ENCODE assay signal across 14 mouse cellular contexts in the genomic region with DNA sequence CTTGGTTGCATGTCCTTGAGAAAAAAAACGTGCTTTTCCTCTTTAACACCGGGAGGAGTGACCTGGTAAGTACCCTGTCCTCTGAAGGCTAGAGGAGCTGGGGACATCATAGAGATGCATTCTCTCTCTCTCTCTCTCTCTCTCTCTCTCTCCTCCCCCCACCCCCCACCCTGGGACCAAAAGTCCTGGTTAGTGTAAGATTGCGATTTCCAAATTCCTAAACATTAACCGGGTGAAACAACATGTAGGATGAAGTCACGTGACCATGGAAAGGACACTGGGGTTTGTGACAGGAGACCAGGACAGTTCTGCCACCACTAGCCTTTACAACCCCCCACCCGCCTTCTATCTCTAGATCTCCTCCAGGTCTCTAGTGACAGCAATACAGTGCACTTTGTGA. TPM values are rescaled to one million over a fixed set of nuclear protein-coding genes. Genes with fewer than 3 reads are reported as not detected.
DNase-seq lines count a peak whose midpoint lies in the region; ATAC-seq and TF ChIP-seq lines count a peak whose summit lies in the region.
"Had no signal": no experiment of that assay in that cellular context is flagged by ENCODE, and none has a peak within 500 bp of the region (broad histone marks: within the 10 kb centered on the region; RNA-seq: fewer than 3 reads in every experiment).

No protein-coding gene starts in this region.

- no peak for TF ChIP-seq CTCF in C2C12 (IDR thresholded peaks at IDR 0.05; ENCODE audit: control insufficient read depth, insufficient read depth, insufficient read length)
- no peak for TF ChIP-seq CTCF in left cerebral cortex, adult 2 months (IDR thresholded peaks at IDR 0.05)
- no peak for TF ChIP-seq CTCF in cerebellum, adult 2 months (IDR thresholded peaks at IDR 0.05; ENCODE audit: borderline replicate concordance, insufficient read depth, low read depth, low read length)

- H3K4me1 ChIP-seq in heart, embryonic 12.5 days (replicated peaks), result peaks cover 14% of the 10 kb centered on the region
- peaks cover 16% of the 10 kb centered on the region for H3K4me1 ChIP-seq in hindbrain, embryonic 15.5 days (replicated peaks)
- peaks cover 33% of the 10 kb centered on the region for H3K4me1 ChIP-seq in midbrain, embryonic 12.5 days
- H3K4me1 ChIP-seq in cerebellum, adult 2 months (ENCODE audit: control insufficient read depth, insufficient read depth, low read length), result no peaks in the 10 kb centered on the region

- no peaks in the 10 kb centered on the region for H3K79me2 ChIP-seq in C2C12 (ENCODE audit: control insufficient read depth, insufficient read depth)

- H3K4me2 ChIP-seq in heart, embryonic 12.5 days, result peak overlapping the region; percentile 56
- peak overlapping the region; percentile 26 for H3K4me2 ChIP-seq in hindbrain, embryonic 15.5 days
- H3K4me2 ChIP-seq in midbrain, embryonic 12.5 days (replicated peaks), result peak overlapping the region; percentile 34

- H3K4me3 ChIP-seq in heart, embryonic 12.5 days, result 0 out of 2 replicates have a peak overlapping the region, but pooled peaks have one; percentile 10
- H3K4me3 ChIP-seq in C2C12 (ENCODE audit: insufficient read depth, poor library complexity, severe bottlenecking), result no peak overlapping the region
- no peak overlapping the region for H3K4me3 ChIP-seq in hindbrain, embryonic 15.5 days
- no peak overlapping the region for H3K4me3 ChIP-seq in midbrain, embryonic 12.5 days
- no peak overlapping the region for H3K4me3 ChIP-seq in left cerebral cortex, adult 2 months
- no peak overlapping the region for H3K4me3 ChIP-seq in cerebellum, adult 2 months (replicated peaks; ENCODE audit: insufficient read depth, low read depth, low read length)
- H3K4me3 ChIP-seq: erythroblast, embryonic 14.5 days; gastrocnemius, adult 2 months; layer of hippocampus, adult 2 months had no signal

- H3K9me3 ChIP-seq in heart, embryonic 12.5 days (replicated peaks), result no peaks in the 10 kb centered on the region
- no peaks in the 10 kb centered on the region for H3K9me3 ChIP-seq in hindbrain, embryonic 15.5 days
- no peaks in the 10 kb centered on the region for H3K9me3 ChIP-seq in midbrain, embryonic 12.5 days

- WGBS in heart, embryonic 12.5 days, result 3% methylated on average over 6 of the region's 6 CpGs
- WGBS in hindbrain, embryonic 15.5 days, result 17% methylated on average over 6 of the region's 6 CpGs
- 8% methylated on average over 6 of the region's 6 CpGs for WGBS in midbrain, embryonic 12.5 days
- WGBS in cerebellum, adult 2 months, result 28% methylated on average over 6 of the region's 6 CpGs

- H3K27ac ChIP-seq in heart, embryonic 12.5 days (ENCODE audit: poor library complexity, severe bottlenecking), result no peak overlapping the region
- no peak overlapping the region for H3K27ac ChIP-seq in hindbrain, embryonic 15.5 days (replicated peaks)
- no peak overlapping the region for H3K27ac ChIP-seq in midbrain, embryonic 12.5 days (replicated peaks)
- no peak overlapping the region for H3K27ac ChIP-seq in left cerebral cortex, adult 2 months
- no peak overlapping the region for H3K27ac ChIP-seq in cerebellum, adult 2 months (ENCODE audit: insufficient read depth, low read length)
- H3K27ac ChIP-seq: gastrocnemius, adult 2 months; layer of hippocampus, adult 2 months had no signal

- peaks cover 6% of the 10 kb centered on the region; the same call in 1 of the 2 replicates for H3K27me3 ChIP-seq in heart, embryonic 12.5 days (replicated peaks)
- H3K27me3 ChIP-seq in C2C12 (ENCODE audit: control insufficient read depth, insufficient read depth, insufficient read length), result peaks cover 18% of the 10 kb centered on the region
- H3K27me3 ChIP-seq in hindbrain, embryonic 15.5 days, result no peaks in the 10 kb centered on the region
- no peaks in the 10 kb centered on the region for H3K27me3 ChIP-seq in midbrain, embryonic 12.5 days
- no peaks in the 10 kb centered on the region for H3K27me3 ChIP-seq in cerebellum, adult 2 months (ENCODE audit: control insufficient read depth, insufficient read depth, low read length)
- H3K27me3 ChIP-seq: Patski had no signal

- no peaks in the 10 kb centered on the region for H3K36me3 ChIP-seq in heart, embryonic 12.5 days
- no peaks in the 10 kb centered on the region for H3K36me3 ChIP-seq in C2C12 (ENCODE audit: control insufficient read depth, insufficient read depth)
- H3K36me3 ChIP-seq in hindbrain, embryonic 15.5 days, result no peaks in the 10 kb centered on the region
- no peaks in the 10 kb centered on the region for H3K36me3 ChIP-seq in midbrain, embryonic 12.5 days

- H3ac ChIP-seq in C2C12 (ENCODE audit: control insufficient read depth, insufficient read length, low read depth), result no peak overlapping the region

- H3K9ac ChIP-seq in heart, embryonic 12.5 days, result no peak overlapping the region
- no peak overlapping the region for H3K9ac ChIP-seq in hindbrain, embryonic 15.5 days
- H3K9ac ChIP-seq in midbrain, embryonic 12.5 days (replicated peaks), result no peak overlapping the region

- no peaks in the 10 kb centered on the region for H3K79me3 ChIP-seq in C2C12 (ENCODE audit: low read depth)

- DNase-seq in heart, postnatal 4 days, result no peak
- no peak for DNase-seq in left cerebral cortex, adult 2 months (ENCODE audit: extremely low spot score in 1 of 2, low spot score in 2 of 2)
- DNase-seq in cerebellum, adult 2 months, result no peak
- no peak for DNase-seq in urinary bladder, postnatal 4 days (ENCODE audit: low spot score in 2 of 2)
- DNase-seq: adrenal gland, postnatal 10 days; gastrocnemius, adult 2 months; spleen, adult 18-20 months had no signal

- intact Hi-C loops in left cerebral cortex, adult 2 months (cut with DNase I), result loop anchor here (2.0 kb wide), 1 partner anchor 16 kb away; no protein-coding TSS in a partner anchor

- ATAC-seq in heart, embryonic 12.5 days (ENCODE audit: insufficient number of reproducible peaks, low FRiP score), result no peak
- ATAC-seq in hindbrain, embryonic 15.5 days (ENCODE audit: low FRiP score, low read depth), result no peak
- ATAC-seq in midbrain, embryonic 12.5 days (ENCODE audit: low FRiP score, low read depth), result no peak
- ATAC-seq: Patski had no signal

- TF ChIP-seq POLR2A in cerebellum, adult 2 months (IDR thresholded peaks at IDR 0.05; ENCODE audit: borderline replicate concordance, insufficient read depth, low read length), result no peak

TF ChIP-seq in C2C12, 6 proteins besides CTCF, POLR2A, EP300 and RAD21:
- TF ChIP-seq MAX (IDR thresholded peaks at IDR 0.05) (no peak), MYOG (IDR thresholded peaks at IDR 0.05; ENCODE audit: control insufficient read depth, extremely low read depth, insufficient read length) (no peak), FOSL1 (IDR thresholded peaks at IDR 0.05; ENCODE audit: insufficient read depth, low read length, poor library complexity, severe bottlenecking) (no peak), USF1 (IDR thresholded peaks at IDR 0.05; ENCODE audit: low read depth) (peak; percentile 13), CEBPB (IDR thresholded peaks at IDR 0.05; ENCODE audit: low read depth) (no peak), MYOD1 (IDR thresholded peaks at IDR 0.05; ENCODE audit: control insufficient read depth, insufficient read length, low read depth) (no peak)

RNA-seq across cellular contexts. Expression of a gene that starts 19.6 kb away (rescaled TPM):
- polyA plus RNA-seq in heart, embryonic 12.5 days (2016; fragmentation: Nextera tagmentation; extraction: Ambion mirVana), result 27.5 and 29.3 TPM in 2 replicates
- total RNA-seq in heart, postnatal 4 days (2021), result 10 to 100 TPM; 56.5 to 57.8 TPM
- 9.8 TPM for polyA plus RNA-seq in C2C12 (2012; fragmentation: generic; extraction: Trizol)
- polyA plus RNA-seq in hindbrain, embryonic 15.5 days (2015; fragmentation: Nextera tagmentation; extraction: Ambion mirVana), result 30.3 and 30.5 TPM in 2 replicates
- 58.6 and 62.4 TPM in 2 replicates for polyA plus RNA-seq in midbrain, embryonic 12.5 days (2016; fragmentation: Nextera tagmentation; extraction: Ambion mirVana)
- total RNA-seq in left cerebral cortex, adult 2 months (2021), result 10 to 100 TPM; 63.0 to 73.4 TPM
- 53.5 and 63.1 TPM in 2 replicates for polyA plus RNA-seq in cerebellum, adult 2 months (2012; rRNA removed)

RNA-seq across cellular contexts. Expression of a gene that starts 47.5 kb away (rescaled TPM):
- polyA plus RNA-seq in heart, embryonic 12.5 days (2016; fragmentation: Nextera tagmentation; extraction: Ambion mirVana), result 30.2 and 30.3 TPM in 2 replicates
- 10 to 100 TPM; 14.6 to 15.0 TPM for total RNA-seq in heart, postnatal 4 days (2021)
- 25.0 TPM for polyA plus RNA-seq in C2C12 (2012; fragmentation: generic; extraction: Trizol)
- polyA plus RNA-seq in hindbrain, embryonic 15.5 days (2015; fragmentation: Nextera tagmentation; extraction: Ambion mirVana), result 8.5 and 10.3 TPM in 2 replicates
- 48.0 and 50.4 TPM in 2 replicates for polyA plus RNA-seq in midbrain, embryonic 12.5 days (2016; fragmentation: Nextera tagmentation; extraction: Ambion mirVana)
- under 1 TPM; 0.63 to 0.81 TPM for total RNA-seq in left cerebral cortex, adult 2 months (2021)
- 0.03 and 0.07 TPM in 2 replicates for polyA plus RNA-seq in cerebellum, adult 2 months (2012; rRNA removed)
- total RNA-seq: gastrocnemius, adult 2 months had no signal
